Mouse (Mus musculus): ENCODE measurements around the gene Elf5.

Elf5 gene

DNA sequence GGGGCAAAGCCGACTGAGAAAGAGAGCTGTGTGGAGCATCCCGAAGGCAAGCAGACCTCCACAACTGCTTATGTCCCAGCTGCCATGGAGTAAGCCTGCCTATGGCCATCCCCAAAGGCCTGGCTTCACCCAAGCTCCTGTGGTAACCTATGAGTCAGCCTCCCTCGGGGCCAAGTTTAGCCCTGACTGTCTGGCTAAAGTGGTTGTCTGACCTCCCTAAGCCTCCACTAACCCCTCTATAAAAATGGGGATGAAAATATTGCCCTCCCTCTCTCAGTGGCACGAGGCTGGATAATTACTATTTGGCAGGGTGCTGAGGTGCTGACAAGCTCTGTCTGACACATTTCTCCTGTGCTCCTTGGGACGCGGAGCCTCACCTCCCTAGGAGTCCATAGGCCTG lies at the start of gene Elf5:
Gene Elf5 (plus strand): TSS at position 341 of the 400 bp plus-strand sequence.
- no peak for DNase-seq (ENCODE audit: low read depth, low spot score)

DNA sequence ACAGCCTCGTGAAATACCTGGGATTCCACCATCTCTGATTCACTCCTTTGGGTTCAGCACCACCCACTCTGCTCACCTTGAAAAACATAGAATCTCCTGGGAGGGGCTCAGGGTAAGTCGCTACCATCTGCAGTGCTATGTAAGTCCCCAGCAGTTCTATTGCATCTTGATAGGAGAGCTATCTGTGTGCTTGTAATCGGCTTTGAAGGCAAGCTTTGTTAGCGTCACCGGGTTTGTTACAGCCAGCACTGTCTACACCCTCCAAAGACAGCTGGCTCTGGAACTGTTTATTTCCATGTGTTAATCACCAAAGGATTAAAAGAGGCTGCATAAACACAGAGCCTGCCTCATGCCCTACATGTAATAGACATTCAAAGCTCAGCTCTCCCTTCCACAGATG lies 38.9 kb upstream of the Elf5 start:
- DNase-seq (ENCODE audit: low read depth, low spot score) = no peak

DNA sequence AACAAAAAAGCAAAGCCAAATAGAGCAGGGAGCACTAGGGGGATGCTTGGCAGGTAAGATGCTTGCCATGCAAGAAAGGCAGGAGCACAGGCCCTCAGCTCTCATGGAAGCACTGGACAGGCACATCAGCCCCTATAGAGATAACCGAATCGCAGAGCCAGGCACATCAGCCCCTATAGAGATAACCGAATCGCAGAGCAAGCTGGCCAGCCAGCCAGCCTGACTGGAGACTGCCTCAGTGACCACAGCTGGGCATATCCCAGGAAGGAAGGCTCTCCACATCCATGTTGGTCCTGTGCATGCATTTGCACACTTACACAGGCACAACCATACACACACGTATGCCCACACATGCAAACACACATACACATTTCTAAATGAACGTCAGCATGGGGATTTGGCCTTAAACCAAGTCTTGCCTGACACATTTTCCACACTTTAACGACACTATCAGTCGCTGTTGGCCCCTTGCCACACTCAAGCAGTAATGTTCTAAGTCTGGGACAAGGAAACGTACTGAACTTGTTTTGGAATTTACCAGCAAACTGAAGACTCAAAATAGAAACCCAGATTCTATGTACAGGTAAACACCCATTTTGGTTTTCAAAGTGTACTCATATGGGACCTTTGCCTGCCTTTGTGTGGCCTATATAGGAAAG lies 31.9 kb upstream of the Elf5 start:
- DNase-seq (ENCODE audit: low read depth, low spot score) = no peak

DNA sequence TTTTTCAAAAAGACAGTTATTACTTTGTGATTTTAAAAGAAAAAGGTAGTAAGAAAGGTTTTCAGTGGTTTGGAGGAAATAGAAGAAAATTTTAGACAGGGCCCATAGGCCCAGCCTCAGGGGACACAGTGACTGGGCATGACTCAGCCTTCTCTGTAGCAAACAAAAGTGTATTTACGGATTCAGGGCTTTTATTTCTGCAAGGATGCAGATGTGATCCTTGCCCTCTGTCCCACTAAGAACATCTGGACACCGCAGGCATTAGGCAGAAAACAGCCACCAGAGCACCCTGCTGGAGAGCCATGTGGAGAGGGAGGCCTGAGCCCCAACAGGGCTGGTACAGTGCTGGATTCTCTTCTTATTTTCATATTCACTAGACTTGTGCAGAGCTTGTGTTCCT lies 29.3 kb upstream of the Elf5 start:
- DNase-seq (ENCODE audit: low read depth, low spot score) = no peak

DNA sequence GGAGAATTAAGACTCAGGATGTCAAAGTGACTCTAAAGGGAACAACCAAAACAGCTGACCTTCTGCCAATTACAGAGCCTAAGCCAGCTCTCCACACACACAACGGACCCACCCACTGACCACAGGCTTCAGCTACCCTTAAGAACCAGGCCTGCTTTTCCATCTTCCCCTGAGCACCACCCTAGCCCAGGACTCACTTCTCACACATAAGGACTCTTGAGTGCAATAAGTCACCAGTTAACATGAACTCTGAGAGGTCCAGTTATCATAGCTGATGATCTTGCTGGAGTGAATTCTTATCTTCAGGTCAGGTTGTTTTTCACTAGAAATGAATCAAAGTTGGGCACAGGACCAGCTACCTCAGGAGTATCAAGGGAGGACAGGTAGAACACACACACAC lies 23.6 kb upstream of the Elf5 start:
- no peak for DNase-seq (ENCODE audit: low read depth, low spot score)

DNA sequence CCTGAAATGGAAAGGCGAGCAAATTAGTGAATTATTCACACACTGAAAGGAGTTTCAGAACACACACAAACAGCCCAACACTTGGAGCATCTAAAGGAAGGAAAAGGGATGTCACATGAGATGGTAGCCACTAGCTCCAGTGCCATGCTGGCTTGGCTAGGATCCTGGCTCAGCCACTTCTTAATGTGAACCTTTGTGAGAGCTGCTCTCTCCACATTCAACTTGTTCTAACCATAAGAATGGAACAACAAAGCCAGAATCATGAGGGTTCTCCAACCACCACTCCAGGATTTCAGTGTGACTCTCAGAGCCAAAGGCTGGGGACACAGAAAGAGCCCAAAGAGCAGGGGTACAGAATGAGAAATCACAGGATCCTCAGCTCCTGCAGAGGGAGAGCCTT lies 23.2 kb upstream of the Elf5 start:
- DNase-seq (ENCODE audit: low read depth, low spot score) = no peak

DNA sequence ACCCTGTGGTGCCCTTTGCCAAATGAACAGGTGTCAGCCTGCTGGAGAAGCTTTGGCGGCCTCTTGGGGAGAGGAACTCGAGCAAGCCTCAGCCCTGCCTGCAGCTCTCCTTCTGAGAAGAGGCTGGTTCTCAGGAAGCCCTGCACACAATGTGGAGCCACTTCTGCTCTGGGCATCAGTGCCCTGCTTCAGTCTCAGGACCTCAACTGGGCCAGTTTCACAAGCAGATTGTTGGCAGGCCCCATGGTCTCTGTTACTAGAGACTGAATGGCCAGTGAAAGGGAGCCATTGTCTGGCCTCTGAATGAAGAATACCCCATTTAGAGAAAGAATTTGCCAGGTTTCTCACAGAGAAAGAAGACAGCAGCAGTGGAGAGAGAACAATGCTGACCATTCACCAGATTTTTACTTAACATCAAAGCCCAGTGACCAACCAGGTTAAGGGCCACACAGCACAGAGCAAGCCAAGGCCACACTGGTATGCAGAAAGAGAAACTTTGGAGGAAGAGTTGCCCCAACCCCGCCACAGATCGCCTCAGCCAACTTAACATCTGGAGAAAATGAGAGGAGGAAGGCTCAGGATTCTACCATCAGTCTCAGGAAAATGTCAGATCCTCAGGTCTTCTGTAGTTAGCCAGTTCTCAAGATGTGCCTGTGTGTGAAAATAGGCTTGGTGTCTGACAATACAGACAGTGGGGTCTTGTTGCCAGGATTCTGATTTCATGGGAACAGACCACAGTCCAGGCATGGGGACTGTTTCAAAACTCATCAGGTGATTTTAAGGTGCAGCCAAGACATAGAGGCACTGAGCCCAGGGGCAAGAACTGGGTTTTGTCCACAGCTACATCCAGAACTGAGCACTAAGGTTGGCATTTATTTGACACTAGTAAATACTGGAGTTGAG lies 21.2 kb upstream of the Elf5 start:
- no peak for DNase-seq (ENCODE audit: low read depth, low spot score)

DNA sequence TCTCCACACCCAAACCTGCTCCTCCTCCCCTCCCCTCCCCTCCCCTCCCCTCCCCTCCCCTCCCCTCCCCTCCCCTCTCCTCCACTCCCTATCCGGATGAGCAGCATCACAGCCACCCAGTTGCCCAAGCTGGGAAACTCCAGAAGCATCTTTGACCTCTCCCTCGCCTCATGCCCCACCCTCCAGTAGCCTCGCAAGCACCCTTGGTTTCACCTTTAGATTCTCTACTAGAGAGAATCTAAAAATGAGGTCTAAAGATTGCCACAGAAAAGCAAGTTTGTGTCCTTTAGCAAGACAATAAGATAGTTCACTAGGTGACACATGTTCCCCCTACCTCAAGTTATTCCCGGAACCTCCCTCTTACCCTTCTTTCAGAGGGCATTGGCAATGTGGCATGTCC lies 19.9 kb upstream of the Elf5 start:
- DNase-seq (ENCODE audit: low read depth, low spot score) = no peak

DNA sequence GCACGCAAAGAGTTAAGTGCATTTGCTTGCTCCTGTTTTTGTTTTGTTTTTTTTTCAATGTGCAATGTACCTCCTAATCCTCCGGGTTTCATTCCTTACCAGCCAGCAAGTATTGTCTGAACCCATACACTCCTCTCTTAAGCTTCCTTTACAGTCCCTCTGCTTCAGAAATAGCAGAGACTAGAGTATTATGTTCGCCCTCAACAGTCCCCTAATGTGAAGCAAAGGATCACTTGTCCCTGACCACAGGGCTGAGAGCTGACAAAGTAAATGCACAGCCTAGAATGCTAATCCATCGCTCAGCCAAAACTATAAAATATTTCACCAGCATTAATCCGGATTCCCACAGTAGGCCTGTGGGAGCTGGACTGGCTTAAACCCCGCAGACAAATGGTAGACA lies 13.4 kb upstream of the Elf5 start:
- no peak for DNase-seq (ENCODE audit: low read depth, low spot score)

DNA sequence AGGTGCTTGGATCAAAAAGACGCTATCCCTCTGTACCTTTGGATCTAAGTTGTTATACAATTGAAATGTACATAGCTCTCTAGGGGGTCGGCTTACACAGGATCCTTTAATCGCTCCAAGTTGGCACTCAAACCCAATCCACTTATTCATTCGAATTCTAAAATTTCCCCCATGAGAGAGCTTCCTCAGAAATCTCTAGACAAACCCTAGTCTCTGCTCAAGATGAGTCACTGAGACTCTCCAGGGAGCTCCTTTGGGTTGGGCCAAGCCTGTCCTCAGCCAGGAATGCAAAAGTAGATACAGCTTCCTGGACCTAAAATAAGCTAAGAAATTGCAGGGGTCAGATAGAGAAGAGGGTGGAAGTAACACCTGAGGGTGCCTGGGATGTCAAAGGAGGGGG lies 10.8 kb upstream of the Elf5 start:
- DNase-seq (ENCODE audit: low read depth, low spot score) = no peak

DNA sequence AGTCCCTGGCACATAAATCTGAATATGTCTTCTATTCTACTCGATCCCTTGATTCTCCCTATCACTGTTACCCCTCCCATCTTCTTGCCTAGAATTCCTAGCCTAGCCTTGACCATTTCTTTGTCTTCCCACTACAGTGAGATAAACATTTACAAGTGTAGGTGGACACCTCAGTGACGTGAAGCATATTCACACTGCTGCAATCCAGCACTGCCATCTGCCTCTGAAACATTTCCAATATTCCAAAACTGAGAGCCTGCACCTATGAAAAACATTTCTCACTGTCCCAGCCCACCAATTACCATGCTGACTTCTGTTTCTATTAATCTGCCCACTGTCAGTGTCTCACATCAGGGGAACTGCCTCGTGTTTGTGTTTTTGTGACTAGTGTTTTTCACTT lies 5.2 kb upstream of the Elf5 start:
- no peak for DNase-seq (ENCODE audit: low read depth, low spot score)

DNA sequence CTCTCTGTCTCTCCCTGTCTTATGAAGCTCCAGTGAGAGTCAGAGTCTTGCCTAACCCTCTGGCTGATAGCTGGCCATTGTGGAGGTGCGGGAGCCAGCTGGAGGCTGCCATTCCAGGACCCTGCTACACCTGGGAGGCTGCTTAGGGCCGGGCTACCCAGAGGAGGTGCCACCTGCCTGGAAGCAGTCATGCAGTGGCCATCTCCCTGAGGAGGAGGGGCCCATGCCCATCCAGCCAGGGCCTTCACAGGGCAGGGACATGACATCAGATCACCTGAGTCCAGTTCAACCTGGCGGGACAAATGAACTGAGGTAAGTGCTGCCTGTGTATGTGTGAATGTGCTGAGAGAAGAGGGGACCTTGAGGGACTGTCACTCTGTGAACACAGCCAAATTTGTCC lies 328 bp downstream of the Elf5 start:
- no peak for DNase-seq (ENCODE audit: low read depth, low spot score)

DNA sequence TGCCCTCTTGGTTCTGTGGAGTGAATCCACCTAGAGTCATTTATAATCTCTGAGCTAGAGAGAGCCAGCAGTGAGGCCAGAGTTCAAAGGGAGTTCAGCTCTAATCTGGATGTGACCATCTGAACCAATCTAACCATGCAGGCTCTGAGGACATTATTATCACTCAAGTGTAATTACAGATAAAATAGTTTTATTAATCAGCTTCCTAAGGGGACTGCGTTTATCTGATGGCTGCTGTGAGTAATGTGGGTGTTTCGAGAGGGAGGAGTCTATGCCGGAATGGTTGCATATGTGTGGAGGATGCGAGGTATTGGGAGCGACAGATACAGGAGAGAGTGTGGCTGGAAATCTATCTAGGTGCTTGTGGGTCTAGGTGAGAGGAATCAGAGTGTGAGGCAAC lies 1.9 kb downstream of the Elf5 start:
- DNase-seq (ENCODE audit: low read depth, low spot score) = no peak

DNA sequence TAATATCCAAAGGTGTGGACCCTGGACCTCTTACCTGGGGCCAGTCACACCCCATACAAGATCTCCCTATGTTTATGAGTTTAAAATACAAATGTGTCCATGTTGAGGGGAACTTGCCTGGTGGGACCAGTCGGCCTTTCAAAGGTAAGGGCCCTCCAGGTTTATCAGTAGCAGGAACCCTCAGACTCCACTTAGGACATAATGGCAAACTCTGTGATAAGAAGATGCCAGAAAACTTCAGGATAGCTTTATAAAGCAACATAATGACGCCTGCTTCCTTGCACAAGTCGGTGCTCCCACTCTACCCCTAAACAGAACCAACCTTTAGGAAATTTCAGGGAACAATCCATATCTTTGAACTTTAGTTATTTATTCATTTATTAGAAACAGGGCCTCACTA lies 4.3 kb downstream of the Elf5 start:
- DNase-seq (ENCODE audit: low read depth, low spot score) = no peak

DNA sequence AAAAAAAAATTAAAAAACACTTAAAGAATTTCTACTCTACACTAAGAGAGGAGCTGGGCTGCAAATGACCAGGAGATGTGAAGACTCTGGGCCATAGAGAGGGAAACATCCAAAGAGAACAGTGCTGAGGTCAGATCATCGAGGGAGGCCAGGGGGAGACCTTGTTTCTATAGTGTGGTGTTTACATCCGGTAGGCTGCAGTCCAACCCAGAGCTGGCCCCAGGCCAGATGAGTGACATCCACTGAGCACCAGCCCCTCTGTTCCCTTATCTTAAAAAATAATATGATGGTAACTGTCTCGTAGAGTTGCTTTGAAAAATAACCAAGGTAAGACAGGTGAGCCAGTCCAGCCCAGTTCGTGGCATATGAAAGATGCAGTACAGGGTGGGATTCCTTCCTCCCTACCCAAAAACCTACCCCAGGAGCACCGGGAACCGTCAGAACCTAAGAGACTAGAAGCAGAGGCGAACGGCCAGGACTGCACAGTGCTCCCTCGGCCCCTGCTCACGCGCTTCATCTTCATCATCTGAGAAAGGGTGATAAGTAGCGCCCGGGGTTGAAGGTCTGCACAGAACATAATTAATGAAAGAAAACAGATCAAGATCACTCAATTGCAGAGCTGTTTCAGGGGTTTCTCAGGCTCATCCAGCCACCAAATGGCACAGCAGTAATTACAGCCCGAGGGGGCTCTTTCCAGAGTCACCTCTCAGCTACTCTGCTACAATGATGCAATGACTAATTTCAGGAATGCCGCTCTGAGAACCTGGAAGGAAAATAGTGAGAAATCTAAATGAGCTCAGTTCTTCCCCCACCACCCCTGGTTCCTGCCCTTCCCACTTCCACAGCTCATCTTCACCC lies 9.4 kb downstream of the Elf5 start:
- no peak for DNase-seq (ENCODE audit: low read depth, low spot score)

DNA sequence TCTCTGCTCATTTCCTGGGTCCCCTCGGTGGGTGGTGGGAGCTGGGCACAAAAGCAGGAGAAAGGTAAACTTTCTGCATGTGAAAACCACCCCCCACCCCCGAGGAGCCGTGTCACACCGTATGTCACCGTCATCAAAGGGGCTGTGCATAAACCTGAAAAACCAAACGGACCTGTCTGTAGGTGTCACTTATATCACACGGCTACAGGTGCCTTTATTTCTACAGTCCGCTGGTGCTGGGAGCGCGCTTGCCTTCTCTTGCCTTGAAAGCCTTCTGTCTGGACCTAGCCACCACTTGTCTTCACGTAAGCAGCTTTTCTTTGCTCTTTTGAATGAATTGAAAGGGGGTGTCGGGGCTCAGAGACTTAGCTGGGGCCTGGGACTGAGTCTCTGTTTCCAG lies 12.4 kb downstream of the Elf5 start:
- DNase-seq (ENCODE audit: low read depth, low spot score) = no peak

DNA sequence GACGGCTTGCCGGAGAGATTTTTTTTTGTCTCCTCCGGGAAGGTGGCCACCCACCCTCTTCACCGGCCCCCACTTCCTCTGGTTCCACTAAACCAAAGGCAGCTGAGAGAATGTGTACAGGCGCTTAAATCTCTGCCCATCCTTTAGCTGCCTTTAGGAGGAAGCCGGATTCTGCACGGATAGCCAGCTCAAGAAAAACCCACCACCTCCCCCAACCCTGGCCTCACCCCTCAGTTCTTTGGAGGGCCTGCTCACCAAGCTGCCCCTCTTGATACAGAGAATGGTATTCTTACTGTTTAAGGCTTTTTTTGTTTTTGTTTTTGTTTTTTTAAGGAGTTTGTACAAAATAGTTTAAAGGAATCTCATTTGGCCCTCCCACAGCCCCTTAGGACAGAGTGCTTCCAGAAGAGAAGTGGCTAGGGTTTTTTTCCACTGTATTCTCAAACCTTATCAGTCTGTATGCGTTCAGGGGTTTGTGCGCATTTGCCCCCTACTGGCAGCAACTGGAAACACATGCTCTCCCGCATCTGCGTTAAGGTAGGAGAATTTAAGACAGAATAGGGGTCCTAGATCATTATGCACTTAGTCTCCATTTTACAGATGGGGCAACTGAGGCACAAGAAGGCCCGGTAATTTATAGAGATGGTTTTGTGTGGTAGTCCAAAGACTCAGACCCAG lies 13.0 kb downstream of the Elf5 start:
- peak; percentile 11 for DNase-seq (ENCODE audit: low read depth, low spot score)

DNA sequence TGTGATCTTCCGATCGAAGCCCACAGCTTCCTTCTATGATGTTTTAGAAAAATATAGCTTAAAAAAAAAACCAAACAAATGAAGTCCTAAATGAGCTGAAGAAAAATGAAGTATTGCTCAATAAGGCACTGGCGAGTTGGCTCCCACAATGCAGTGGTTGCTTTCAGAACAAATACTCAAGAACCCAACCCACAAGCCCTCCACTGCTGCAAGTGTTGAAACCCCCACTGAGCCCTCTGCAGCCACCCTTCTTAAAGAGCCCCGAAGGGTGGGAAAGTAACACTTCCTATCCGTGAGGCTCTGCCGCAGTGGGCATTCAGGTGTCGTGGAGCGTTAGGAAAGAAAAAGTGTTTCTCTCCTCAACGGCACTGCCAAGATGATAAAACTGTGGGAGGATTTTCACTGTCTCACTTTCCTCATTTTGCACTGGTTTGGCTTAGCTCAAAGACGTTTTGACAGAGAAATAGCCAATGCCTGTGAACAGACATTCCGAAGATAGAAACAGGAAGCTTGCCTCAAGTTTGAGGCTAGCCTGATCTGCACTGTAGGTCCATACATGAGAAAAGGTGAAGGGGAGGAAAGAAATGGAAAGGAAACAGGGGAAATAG lies 14.1 kb downstream of the Elf5 start:
- DNase-seq (ENCODE audit: low read depth, low spot score) = no peak

DNA sequence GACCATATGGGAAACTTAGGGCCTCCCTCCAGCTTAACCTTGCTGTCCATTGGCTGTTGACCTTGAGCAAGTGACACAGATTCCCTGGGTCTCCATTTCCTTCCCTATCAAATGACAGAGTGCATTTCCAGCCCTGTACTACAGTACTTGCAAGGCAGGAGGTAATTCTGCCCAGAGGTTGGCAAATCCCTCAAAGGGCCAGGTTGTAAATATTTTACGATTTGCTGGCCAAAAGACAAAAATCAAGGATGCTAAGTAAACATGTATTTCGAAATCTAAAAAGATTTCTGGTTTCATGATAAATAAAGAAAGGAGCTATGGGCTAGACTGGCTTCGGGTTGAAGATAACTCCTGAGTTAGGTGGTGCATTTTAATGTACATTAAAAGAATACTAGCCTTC lies 16.9 kb downstream of the Elf5 start:
- DNase-seq (ENCODE audit: low read depth, low spot score) = no peak

DNA sequence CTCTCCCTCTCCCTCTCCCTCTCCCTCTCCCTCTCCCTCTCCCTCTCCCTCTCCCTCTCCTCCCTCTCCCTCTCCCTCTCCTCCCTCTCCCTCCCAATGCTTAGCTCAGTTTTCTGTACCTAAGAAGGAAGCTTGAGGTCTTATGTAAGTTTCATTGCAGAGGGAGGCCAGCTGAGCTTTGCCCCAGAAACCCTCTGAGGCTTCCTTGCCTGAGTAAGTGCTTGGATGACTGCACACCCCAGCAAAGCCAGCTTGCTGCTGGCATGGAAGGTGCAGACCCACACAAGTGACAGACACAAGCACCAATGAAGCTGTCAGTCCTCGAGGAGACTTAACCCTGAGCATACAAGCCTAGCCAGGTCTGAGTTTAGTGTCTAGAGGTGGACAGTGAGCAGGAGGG lies 19.2 kb downstream of the Elf5 start:
- no peak for DNase-seq (ENCODE audit: low read depth, low spot score)

DNA sequence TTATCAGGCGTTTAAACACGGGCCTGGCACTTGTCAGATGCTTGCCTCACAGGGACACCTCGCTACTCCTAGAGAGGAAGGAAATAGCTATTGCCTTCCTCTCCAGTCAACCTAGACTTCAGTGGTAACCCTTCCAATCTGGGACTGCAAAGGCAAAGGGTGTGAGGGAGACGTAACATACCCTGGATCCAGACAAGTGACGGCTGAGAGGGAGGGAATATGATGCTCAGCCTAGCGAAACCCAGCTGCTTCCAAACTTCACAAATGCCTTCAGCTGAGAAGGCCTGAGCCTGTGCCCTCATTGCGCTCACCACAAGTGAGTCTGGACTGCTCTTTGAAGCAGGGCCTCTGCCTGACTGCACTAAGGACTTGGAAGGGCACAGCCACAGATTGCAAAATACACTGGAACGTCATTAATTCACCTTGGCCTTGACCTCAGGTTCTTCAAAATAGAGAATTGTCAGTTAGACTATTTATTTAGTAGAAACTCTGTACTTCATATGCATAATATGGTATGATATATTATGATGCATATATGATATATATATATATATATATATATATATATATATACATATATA lies 21.3 kb downstream of the Elf5 start:
- DNase-seq (ENCODE audit: low read depth, low spot score) = no peak
